Mouse (Mus musculus) liver, adult 2 months (tissue): ENCODE results near the gene Snx22.

Experiments
- CTCF ChIP-seq: fragments of 200-500 bp; IDR thresholded peaks from 2 replicates; pipeline ENCODE4 v1.5.1; 2011; ENCODE audit warnings: low read depth, low read length, control low read depth
- POLR2A ChIP-seq: fragments of 200-500 bp; IDR thresholded peaks from 2 replicates; pipeline ENCODE4 v1.6.1; 2011; ENCODE audit warnings: low read length, control low read depth; ENCODE audit not compliant: insufficient read depth; ENCODE audit errors: extremely low read depth

DNA sequence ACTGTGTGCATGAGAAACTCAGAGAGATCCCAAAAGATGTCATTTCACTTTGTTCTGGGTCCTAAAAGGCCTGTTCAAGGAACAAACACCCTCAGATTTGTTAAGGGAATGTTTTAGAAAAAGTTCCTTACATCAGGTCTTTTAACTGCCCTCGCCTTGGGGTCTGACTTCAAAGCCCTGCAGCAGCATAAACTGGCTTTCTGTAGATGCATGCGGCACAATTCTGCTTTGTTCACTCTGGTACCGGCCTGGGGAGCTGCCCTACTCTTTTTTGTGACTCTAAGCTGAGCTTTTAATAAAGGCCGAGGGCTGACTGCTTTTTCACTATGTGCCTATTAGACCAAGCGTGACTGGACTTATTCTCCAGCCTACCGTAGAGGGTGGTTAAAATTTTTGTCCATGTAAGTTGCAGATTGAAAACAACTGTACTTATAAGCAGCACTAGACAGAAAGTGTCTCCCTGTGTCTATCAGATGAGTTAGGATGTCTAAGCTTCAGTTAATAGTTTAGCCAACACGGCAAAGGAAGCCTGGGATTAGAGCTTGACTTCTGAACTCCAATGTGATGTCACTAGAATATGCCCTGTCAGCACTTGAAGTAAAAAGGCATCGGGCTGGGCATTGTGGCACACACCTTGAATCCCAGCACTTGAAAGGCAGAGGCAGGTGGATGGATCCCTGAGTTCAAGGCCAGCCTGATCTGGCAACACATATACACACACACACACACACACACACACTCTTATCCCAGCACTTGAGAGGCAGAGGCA is 41.3 kb upstream of the Snx22 start:
- TF ChIP-seq CTCF: no peak
- TF ChIP-seq POLR2A: no peak
